Mouse (Mus musculus) bone marrow, adult 2 months (tissue): ENCODE results near the gene Cfl2.

Experiments
- CTCF ChIP-seq: fragments of 200-500 bp; IDR thresholded peaks from 2 replicates; pipeline ENCODE4 v1.5.1; 2011; ENCODE audit warnings: low read length, control low read depth; ENCODE audit not compliant: control insufficient read depth, insufficient read depth
- POLR2A ChIP-seq: fragments of 200-500 bp; IDR thresholded peaks from 2 replicates; pipeline ENCODE4 v1.6.1; 2011; ENCODE audit warnings: low read depth, mild to moderate bottlenecking, control low read depth, low read length, borderline replicate concordance; ENCODE audit not compliant: control insufficient read depth

- TF ChIP-seq POLR2A (no peak), CTCF (no peak)
Observed at GRCm38 (mm10) chr12:54841576-54841975, 21.1 kb downstream of the Cfl2 start.
